Mouse (Mus musculus): ENCODE data around the gene Bet1. TPM values are rescaled to one million over a fixed set of nuclear protein-coding genes. Genes with fewer than 3 reads are reported as not detected.
A peak's percentile ranks its signal among the peaks of the same experiment; 100 is the strongest.

Bet1 gene
- 10 to 100 TPM; 23.4 to 26.9 TPM for total RNA-seq (2021)

- DNase-seq, result peak; percentile 87 to 88
Observed at GRCm38 (mm10) chr6:4086663-4087454, at the start of gene Bet1. Gene Bet1, minus strand, starts transcription at chr6:4086972.

- DNase-seq, result no peak
Observed at GRCm38 (mm10) chr6:4132239-4132638, 45.5 kb upstream of the Bet1 start.

- no peak for DNase-seq
Observed at GRCm38 (mm10) chr6:4131149-4131548, 44.4 kb upstream of the Bet1 start.

GRCm38 (mm10) chr6:4118611-4119010 lies 31.8 kb upstream of the Bet1 start:
- DNase-seq, result no peak

GRCm38 (mm10) chr6:4090423-4090822 lies 3.7 kb upstream of the Bet1 start:
- DNase-seq, result no peak

GRCm38 (mm10) chr6:4072281-4072680 lies 14.5 kb downstream of the Bet1 start:
- no peak for DNase-seq

- no peak for DNase-seq
Observed at GRCm38 (mm10) chr6:4069714-4070113, 17.1 kb downstream of the Bet1 start.

GRCm38 (mm10) chr6:4054387-4054786 lies 32.4 kb downstream of the Bet1 start:
- no peak for DNase-seq

- no peak for DNase-seq
Observed at GRCm38 (mm10) chr6:4052843-4053242, 33.9 kb downstream of the Bet1 start.

- DNase-seq, result no peak
Observed at GRCm38 (mm10) chr6:4047200-4047599, 39.6 kb downstream of the Bet1 start.

GRCm38 (mm10) chr6:4041821-4042220 lies 45.0 kb downstream of the Bet1 start:
- no peak for DNase-seq

GRCm38 (mm10) chr6:4030956-4031355 lies 55.8 kb downstream of the Bet1 start:
- DNase-seq, result no peak

Other genes with a start within 250 kb of the Bet1 start
- not detected for gene Tfpi2, start 98.1 kb downstream of the Bet1 start, total RNA-seq (2021)
- gene Gngt1, start 93.2 kb downstream of the Bet1 start, total RNA-seq (2021), result not detected
- gene Gng11, start 83.1 kb downstream of the Bet1 start, total RNA-seq (2021), result 10 to 100 TPM in 1 of 2 experiments, 1 to 10 TPM in 1; 9.7 to 10.2 TPM